Mouse (Mus musculus): ENCODE measurements around the gene Ccdc73.

DNA sequence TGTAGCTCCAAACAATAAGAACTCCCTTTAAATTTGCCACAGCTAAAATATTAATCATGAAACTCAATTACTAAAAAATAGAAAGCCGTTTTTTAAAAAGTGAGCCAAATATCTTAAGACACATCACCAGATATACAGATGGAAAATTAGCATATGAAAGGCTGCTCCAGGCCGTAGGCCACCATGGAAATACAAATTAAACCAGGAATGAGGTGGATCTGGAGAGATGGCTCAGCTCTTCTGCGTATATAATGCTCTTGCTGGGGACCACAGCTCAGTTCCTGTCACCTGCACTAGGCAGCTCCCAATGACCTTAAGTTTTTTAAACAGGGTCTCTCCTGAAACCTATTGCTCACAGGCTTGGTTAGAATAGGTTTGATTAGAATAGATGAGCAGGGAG lies 166.5 kb downstream of the Ccdc73 start:
- TF ChIP-seq CTCF (IDR thresholded peaks at IDR 0.05; ENCODE audit: extremely low read depth, insufficient read depth, insufficient read length, insufficient replicate concordance) (no peak), POLR2A (IDR thresholded peaks at IDR 0.05; ENCODE audit: low read depth, low read length) (no peak)

Data from spleen, adult 2 months (tissue).